ENCODE assay signal across 21 mouse cellular contexts in genomic region chr11:97733689-97734088, GRCm38 (mm10). TPM values are rescaled to one million over a fixed set of nuclear protein-coding genes. Genes with fewer than 3 reads are reported as not detected.
A peak's percentile ranks its signal among the peaks of the same experiment; 100 is the strongest.
DNase-seq lines count a peak whose midpoint lies in the region; ATAC-seq and TF ChIP-seq lines count a peak whose summit lies in the region.
"Had no signal": no experiment of that assay in that cellular context is flagged by ENCODE, and none has a peak within 500 bp of the region (broad histone marks: within the 10 kb centered on the region; RNA-seq: fewer than 3 reads in every experiment).

No protein-coding gene starts in this region.

- H3K4me2 ChIP-seq in hindbrain, embryonic 11.5 days (replicated peaks; ENCODE audit: low read depth, low read length) = no peak overlapping the region
- H3K4me2 ChIP-seq in hindbrain, postnatal 0 days (ENCODE audit: low read depth, low read length) = no peak overlapping the region
- H3K4me2 ChIP-seq in neural tube, embryonic 15.5 days = no peak overlapping the region
- H3K4me2 ChIP-seq: heart, embryonic 15.5 days; liver, embryonic 15.5 days; midbrain, embryonic 12.5 days; neural tube, embryonic 13.5 days had no signal

- H3K4me3 ChIP-seq in hindbrain, embryonic 11.5 days (ENCODE audit: low read depth, low read length) = no peak overlapping the region
- no peak overlapping the region for H3K4me3 ChIP-seq in hindbrain, postnatal 0 days (ENCODE audit: low read length)
- H3K4me3 ChIP-seq in neural tube, embryonic 15.5 days (replicated peaks) = no peak overlapping the region
- peak overlapping the region; percentile 3; the same call in 1 of the 2 replicates for H3K4me3 ChIP-seq in limb, embryonic 10.5 days
- H3K4me3 ChIP-seq: erythroblast, embryonic 14.5 days; heart, embryonic 15.5 days; liver, embryonic 15.5 days; midbrain, embryonic 12.5 days; neural tube, embryonic 13.5 days had no signal

- H3K4me1 ChIP-seq in hindbrain, embryonic 11.5 days (replicated peaks; ENCODE audit: control insufficient read depth, insufficient read depth, low read length) = no peaks in the 10 kb centered on the region
- H3K4me1 ChIP-seq in hindbrain, postnatal 0 days (ENCODE audit: insufficient read depth, low read length) = no peaks in the 10 kb centered on the region
- no peaks in the 10 kb centered on the region for H3K4me1 ChIP-seq in neural tube, embryonic 15.5 days
- H3K4me1 ChIP-seq in limb, embryonic 10.5 days = peaks cover 44% of the 10 kb centered on the region
- H3K4me1 ChIP-seq: liver, embryonic 15.5 days; midbrain, embryonic 12.5 days had no signal

- H3K27ac ChIP-seq in hindbrain, embryonic 11.5 days (ENCODE audit: low read depth, low read length) = no peak overlapping the region
- no peak overlapping the region for H3K27ac ChIP-seq in hindbrain, postnatal 0 days
- H3K27ac ChIP-seq in neural tube, embryonic 15.5 days (replicated peaks) = no peak overlapping the region
- peak overlapping the region; percentile 73 for H3K27ac ChIP-seq in limb, embryonic 10.5 days
- H3K27ac ChIP-seq: heart, embryonic 15.5 days; liver, embryonic 15.5 days; midbrain, embryonic 12.5 days; neural tube, embryonic 13.5 days had no signal

- DNase-seq in hindbrain, embryonic 11.5 days (ENCODE audit: low spot score) = peak; percentile 16
- DNase-seq in hindbrain, postnatal 0 days (ENCODE audit: low spot score) = no peak
- peak; percentile 31 for DNase-seq in neural tube, embryonic 10.5 days (ENCODE audit: extremely low spot score, low spot score)
- peak; percentile 66 for DNase-seq in limb, embryonic 10.5 days (ENCODE audit: low spot score)
- no peak for DNase-seq in urinary bladder, adult 18-20 months (ENCODE audit: low spot score in 2 of 2)
- no peak for DNase-seq in adrenal gland, postnatal 14 days
- no peak for DNase-seq in natural killer cell, adult 2 months (ENCODE audit: low spot score in 2 of 2)
- DNase-seq: adrenal gland, adult 2 months; B cell, adult 2 months; cerebellum, postnatal 10 days; kidney, adult 9 months; right cerebral cortex, adult 18-20 months; spleen, adult 18-20 months; thymus, postnatal 4 days had no signal

- H3K36me3 ChIP-seq in hindbrain, embryonic 11.5 days (ENCODE audit: control insufficient read depth, insufficient read depth, low read length) = no peaks in the 10 kb centered on the region
- peaks cover 27% of the 10 kb centered on the region for H3K36me3 ChIP-seq in hindbrain, postnatal 0 days (ENCODE audit: insufficient read depth, low read length)
- peaks cover 33% of the 10 kb centered on the region for H3K36me3 ChIP-seq in neural tube, embryonic 15.5 days
- H3K36me3 ChIP-seq in limb, embryonic 10.5 days = peaks cover 45% of the 10 kb centered on the region

- H3K27me3 ChIP-seq in hindbrain, embryonic 11.5 days (ENCODE audit: control insufficient read depth, insufficient read depth, low read length) = no peaks in the 10 kb centered on the region
- no peaks in the 10 kb centered on the region for H3K27me3 ChIP-seq in hindbrain, postnatal 0 days (ENCODE audit: insufficient read depth, low read length)
- H3K27me3 ChIP-seq in neural tube, embryonic 15.5 days (replicated peaks) = no peaks in the 10 kb centered on the region
- H3K27me3 ChIP-seq in limb, embryonic 10.5 days (ENCODE audit: low read depth, poor library complexity, severe bottlenecking) = peaks cover 14% of the 10 kb centered on the region
- H3K27me3 ChIP-seq: heart, embryonic 15.5 days; liver, embryonic 15.5 days; midbrain, embryonic 12.5 days; neural tube, embryonic 13.5 days had no signal

- no peak for ATAC-seq in hindbrain, embryonic 11.5 days (ENCODE audit: low FRiP score)
- ATAC-seq in hindbrain, postnatal 0 days = no peak
- no peak for ATAC-seq in neural tube, embryonic 15.5 days (ENCODE audit: low FRiP score)
- ATAC-seq: hindbrain, embryonic 16.5 days had no signal

- WGBS in hindbrain, embryonic 11.5 days = 55% methylated on average over 10 of the region's 10 CpGs
- WGBS in hindbrain, postnatal 0 days = 60% methylated on average over 10 of the region's 10 CpGs
- WGBS in neural tube, embryonic 15.5 days = 57% methylated on average over 10 of the region's 10 CpGs
- WGBS in limb, embryonic 10.5 days = 13% methylated on average over 10 of the region's 10 CpGs

- no peaks in the 10 kb centered on the region for H3K9me3 ChIP-seq in hindbrain, embryonic 11.5 days (ENCODE audit: control insufficient read depth, low read length)
- no peaks in the 10 kb centered on the region for H3K9me3 ChIP-seq in hindbrain, postnatal 0 days (ENCODE audit: low read length)
- H3K9me3 ChIP-seq in neural tube, embryonic 15.5 days (replicated peaks) = no peaks in the 10 kb centered on the region
- H3K9me3 ChIP-seq in limb, embryonic 10.5 days (replicated peaks) = no peaks in the 10 kb centered on the region
- H3K9me3 ChIP-seq: heart, embryonic 15.5 days; liver, embryonic 15.5 days; midbrain, embryonic 12.5 days; neural tube, embryonic 13.5 days had no signal

- no peak for TF ChIP-seq CTCF in hindbrain, postnatal 0 days (IDR thresholded peaks at IDR 0.05; ENCODE audit: low read depth)

- no peak overlapping the region for H3K9ac ChIP-seq in hindbrain, embryonic 11.5 days (ENCODE audit: low read depth, low read length)
- H3K9ac ChIP-seq in hindbrain, postnatal 0 days (replicated peaks; ENCODE audit: low read length) = no peak overlapping the region
- H3K9ac ChIP-seq in neural tube, embryonic 15.5 days (replicated peaks) = no peak overlapping the region
- H3K9ac ChIP-seq: heart, embryonic 15.5 days; liver, embryonic 15.5 days; midbrain, embryonic 12.5 days; neural tube, embryonic 13.5 days had no signal

RNA-seq across cellular contexts. Expression of gene Pip4k2b, which starts 10.8 kb away (rescaled TPM):
- polyA plus RNA-seq in hindbrain, embryonic 11.5 days (2014; fragmentation: Nextera tagmentation; extraction: Ambion mirVana) = 2.9 and 3.4 TPM in 2 replicates
- 127 TPM in 2 replicates for total RNA-seq in hindbrain, postnatal 0 days (2014; rRNA removed)
- polyA plus RNA-seq in hindbrain, postnatal 0 days (2015; fragmentation: Nextera tagmentation; extraction: Ambion mirVana) = 4.3 and 5.1 TPM in 2 replicates
- 3.8 and 5.0 TPM in 2 replicates for polyA plus RNA-seq in neural tube, embryonic 15.5 days (2015; fragmentation: Nextera tagmentation; extraction: Ambion mirVana)
- polyA plus RNA-seq in limb, embryonic 10.5 days (2016; fragmentation: Nextera tagmentation; extraction: Ambion mirVana) = 1.6 and 1.9 TPM in 2 replicates
- total RNA-seq in adrenal gland, postnatal 14 days (2021) = 24.8 and 34.7 TPM in 2 replicates

RNA-seq across cellular contexts. Expression of gene Psmb3, which starts 30.5 kb away (rescaled TPM):
- 468 and 507 TPM in 2 replicates for polyA plus RNA-seq in hindbrain, embryonic 11.5 days (2014; fragmentation: Nextera tagmentation; extraction: Ambion mirVana)
- 453 and 498 TPM in 2 replicates for total RNA-seq in hindbrain, postnatal 0 days (2014; rRNA removed)
- 499 and 523 TPM in 2 replicates for polyA plus RNA-seq in hindbrain, postnatal 0 days (2015; fragmentation: Nextera tagmentation; extraction: Ambion mirVana)
- 458 and 459 TPM in 2 replicates for polyA plus RNA-seq in neural tube, embryonic 15.5 days (2015; fragmentation: Nextera tagmentation; extraction: Ambion mirVana)
- 626 and 675 TPM in 2 replicates for polyA plus RNA-seq in limb, embryonic 10.5 days (2016; fragmentation: Nextera tagmentation; extraction: Ambion mirVana)
- 216 and 225 TPM in 2 replicates for total RNA-seq in adrenal gland, postnatal 14 days (2021)

RNA-seq across cellular contexts. Expression of gene Cwc25, which starts 32.7 kb away (rescaled TPM):
- polyA plus RNA-seq in hindbrain, embryonic 11.5 days (2014; fragmentation: Nextera tagmentation; extraction: Ambion mirVana) = 13.1 and 17.0 TPM in 2 replicates
- 13.3 and 14.2 TPM in 2 replicates for total RNA-seq in hindbrain, postnatal 0 days (2014; rRNA removed)
- 11.9 and 12.9 TPM in 2 replicates for polyA plus RNA-seq in hindbrain, postnatal 0 days (2015; fragmentation: Nextera tagmentation; extraction: Ambion mirVana)
- polyA plus RNA-seq in neural tube, embryonic 15.5 days (2015; fragmentation: Nextera tagmentation; extraction: Ambion mirVana) = 16.2 and 16.4 TPM in 2 replicates
- 17.8 and 21.6 TPM in 2 replicates for polyA plus RNA-seq in limb, embryonic 10.5 days (2016; fragmentation: Nextera tagmentation; extraction: Ambion mirVana)
- 17.6 and 18.7 TPM in 2 replicates for total RNA-seq in adrenal gland, postnatal 14 days (2021)

RNA-seq across cellular contexts. Expression of gene Pcgf2, which starts 33.4 kb away (rescaled TPM):
- polyA plus RNA-seq in hindbrain, embryonic 11.5 days (2014; fragmentation: Nextera tagmentation; extraction: Ambion mirVana) = 16.9 and 18.6 TPM in 2 replicates
- 11.3 and 18.0 TPM in 2 replicates for total RNA-seq in hindbrain, postnatal 0 days (2014; rRNA removed)
- 13.3 and 14.8 TPM in 2 replicates for polyA plus RNA-seq in hindbrain, postnatal 0 days (2015; fragmentation: Nextera tagmentation; extraction: Ambion mirVana)
- 17.6 and 17.7 TPM in 2 replicates for polyA plus RNA-seq in neural tube, embryonic 15.5 days (2015; fragmentation: Nextera tagmentation; extraction: Ambion mirVana)
- polyA plus RNA-seq in limb, embryonic 10.5 days (2016; fragmentation: Nextera tagmentation; extraction: Ambion mirVana) = 21.0 and 21.5 TPM in 2 replicates
- total RNA-seq in adrenal gland, postnatal 14 days (2021) = 28.1 and 32.6 TPM in 2 replicates

RNA-seq across cellular contexts. Expression of gene 1700001P01Rik, which starts 42.0 kb away (rescaled TPM):
- polyA plus RNA-seq in hindbrain, embryonic 11.5 days (2014; fragmentation: Nextera tagmentation; extraction: Ambion mirVana) = 0.39 and 0.60 TPM in 2 replicates
- not detected in 2 replicates for total RNA-seq in hindbrain, postnatal 0 days (2014; rRNA removed)
- not detected in 2 replicates for polyA plus RNA-seq in hindbrain, postnatal 0 days (2015; fragmentation: Nextera tagmentation; extraction: Ambion mirVana)
- polyA plus RNA-seq in neural tube, embryonic 15.5 days (2015; fragmentation: Nextera tagmentation; extraction: Ambion mirVana) = 0.63 and 0.88 TPM in 2 replicates
- 0.43 and 0.74 TPM in 2 replicates for polyA plus RNA-seq in limb, embryonic 10.5 days (2016; fragmentation: Nextera tagmentation; extraction: Ambion mirVana)
- not detected in 2 replicates for total RNA-seq in adrenal gland, postnatal 14 days (2021)
- polyA plus RNA-seq: adrenal gland, adult 2 months; erythroblast, embryonic 14.5 days; liver, embryonic 15.5 days had no signal

Comparison
In these comparisons a context has a peak if more than half of its experiments do, and no peak if none do; other contexts are left out.
1. DNase-seq: peak in hindbrain, embryonic 11.5 days (single experiment), neural tube, embryonic 10.5 days (single experiment) and limb, embryonic 10.5 days (single experiment); none in hindbrain, postnatal 0 days (single experiment), urinary bladder, adult 18-20 months (0 of 2), adrenal gland, postnatal 14 days (single experiment) and natural killer cell, adult 2 months (0 of 2).